Mouse (Mus musculus) forebrain, embryonic 16.5 days (tissue): ENCODE results near the gene Polr2i. TPM values are rescaled to one million over a fixed set of nuclear protein-coding genes. Genes with fewer than 3 reads are reported as not detected.
"Not testable (repeated sequence)": the region's sequence is repeated elsewhere in the genome, so short reads cannot be mapped to it uniquely, and the experiment has no call there.

Source experiments
- ATAC-seq: fragments of 200-750 bp; cut with Nextera tagmentation; 2 replicates; pipeline ENCODE4 v1.8.0; 2017; ENCODE audit warnings: mild to moderate bottlenecking, moderate library complexity
- H3K27ac ChIP-seq: fragments of 300-500 bp; sonication (generic); 2 replicates; pipeline ENCODE4 v1.5.1; 2014; ENCODE audit warnings: low read length, control low read depth
- H3K27me3 ChIP-seq: fragments of 300-500 bp; sonication (generic); replicated peaks from 2 replicates; pipeline ENCODE4 v1.6.1; 2014; ENCODE audit warnings: low read length; ENCODE audit not compliant: control insufficient read depth, insufficient read depth
- H3K36me3 ChIP-seq: fragments of 300-500 bp; sonication (generic); 2 replicates; pipeline ENCODE4 v1.6.1; 2014; ENCODE audit not compliant: control insufficient read depth, insufficient read depth
- H3K4me1 ChIP-seq: fragments of 300-500 bp; sonication (generic); replicated peaks from 2 replicates; pipeline ENCODE4 v1.6.1; 2014; ENCODE audit warnings: low read length; ENCODE audit not compliant: control insufficient read depth, insufficient read depth
- H3K4me2 ChIP-seq: fragments of 300-500 bp; sonication (generic); 2 replicates; pipeline ENCODE4 v1.6.1; 2014; ENCODE audit warnings: mild to moderate bottlenecking, low read length, control low read depth
- H3K4me3 ChIP-seq: fragments of 300-500 bp; sonication (generic); replicated peaks from 2 replicates; pipeline ENCODE4 v1.5.1; 2014; ENCODE audit warnings: mild to moderate bottlenecking, low read length, control low read depth
- H3K9ac ChIP-seq: fragments of 300-500 bp; sonication (generic); replicated peaks from 2 replicates; pipeline ENCODE4 v1.6.1; 2014; ENCODE audit warnings: low read depth, low read length, control low read depth
- H3K9me3 ChIP-seq: fragments of 300-500 bp; sonication (generic); 2 replicates; pipeline ENCODE4 v1.6.1; 2016; ENCODE audit warnings: low read length; ENCODE audit not compliant: control insufficient read depth
- WGBS: fragments of 180-500 bp; shearing (Covaris S2); extraction: QIAGEN DNeasy Blood & Tissue Kit; methylation state at CpG from one replicate; pipeline ENCODE4 v1.1.7; 2014; 5-methylcytosine and 5-hydroxymethylcytosine counted together
- polyA plus RNA-seq: library from polyadenylated mRNA; unstranded; fragments of >200 nt; fragmentation: Nextera tagmentation; extraction: Ambion mirVana; gene quantifications from 2 replicates; pipeline ENCODE4 v1.2.1, GENCODE M21; 2015

The Polr2i gene
- polyA plus RNA-seq = 160 and 165 TPM in 2 replicates

- peak; percentile 96 for ATAC-seq
- Histone ChIP-seq H3K36me3 (peaks cover 2% of the 10 kb centered on the region; the same call in 1 of the 2 replicates), H3K27ac (peak within 1 kb of the TSS; percentile 97), H3K4me3 (peak within 1 kb of the TSS; percentile 55), H3K4me2 (peak within 1 kb of the TSS; percentile 79), H3K27me3 (no peaks in the 10 kb centered on the region), H3K9me3 (no peaks in the 10 kb centered on the region), H3K9ac (peak within 1 kb of the TSS; percentile 66), H3K4me1 (peaks cover 20% of the 10 kb centered on the region)
- WGBS = under 1% methylated on average over 67 of the region's 67 CpGs
These were observed at the start of gene Polr2i, which contains the start of gene Tbcb for GRCm38 (mm10) chr7:30231669-30232454. Gene Polr2i (plus strand): TSS chr7:30231948. Gene Tbcb (minus strand): TSS chr7:30232272.

- H3K27me3 ChIP-seq, H3K27ac ChIP-seq, H3K9ac ChIP-seq, H3K9me3 ChIP-seq, H3K4me1 ChIP-seq, H3K4me3 ChIP-seq, ATAC-seq, H3K4me2 ChIP-seq: not testable (repeated sequence)
- H3K36me3 ChIP-seq = peaks cover 25% of the 10 kb centered on the region
- 64% methylated on average over 7 of the region's 7 CpGs for WGBS
These were observed 48.6 kb upstream of the Polr2i start for GRCm38 (mm10) chr7:30183189-30183588.

- H3K9me3 ChIP-seq = no peaks in the 10 kb centered on the region
- H3K4me1 ChIP-seq = peaks cover 7% of the 10 kb centered on the region
- H3K27ac ChIP-seq = no peak within 1 kb of the TSS
- 0 out of 2 replicates have a peak within 1 kb of the TSS, but pooled peaks have one; percentile 22 for H3K9ac ChIP-seq
- H3K4me2 ChIP-seq = peak within 1 kb of the TSS; percentile 39
- H3K4me3 ChIP-seq = no peak within 1 kb of the TSS
- peak; percentile 26; the same call in 1 of the 2 replicates for ATAC-seq
- under 1% methylated on average over 11 of the region's 11 CpGs for WGBS
- H3K36me3 ChIP-seq = peaks cover 21% of the 10 kb centered on the region
- no peaks in the 10 kb centered on the region for H3K27me3 ChIP-seq
These were observed 47.9 kb upstream of the Polr2i start, which contains the start of gene Cox7a1 for GRCm38 (mm10) chr7:30183879-30184289. Gene Cox7a1 (plus strand): TSS chr7:30184144.

GRCm38 (mm10) chr7:30184641-30185348 is 47.0 kb upstream of the Polr2i start:
- WGBS = 77% methylated on average over 13 of the region's 13 CpGs
- Histone ChIP-seq H3K4me1 (peaks cover 7% of the 10 kb centered on the region), H3K4me3 (no peak overlapping the region), H3K9me3 (no peaks in the 10 kb centered on the region), H3K4me2 (no peak overlapping the region), H3K9ac (no peak overlapping the region), H3K27me3 (no peaks in the 10 kb centered on the region), H3K27ac (no peak overlapping the region), H3K36me3 (peaks cover 23% of the 10 kb centered on the region)
- ATAC-seq = no peak

GRCm38 (mm10) chr7:30188344-30189115 is 43.2 kb upstream of the Polr2i start:
- WGBS = 88% methylated on average over 12 of the region's 12 CpGs
- no peak overlapping the region for H3K9ac ChIP-seq
- no peak for ATAC-seq
- no peak overlapping the region for H3K4me2 ChIP-seq
- no peak overlapping the region for H3K27ac ChIP-seq
- H3K4me1 ChIP-seq = peaks cover 18% of the 10 kb centered on the region
- peaks cover 35% of the 10 kb centered on the region for H3K36me3 ChIP-seq
- H3K9me3 ChIP-seq = no peaks in the 10 kb centered on the region
- H3K4me3 ChIP-seq = no peak overlapping the region
- H3K27me3 ChIP-seq = no peaks in the 10 kb centered on the region

- H3K27me3 ChIP-seq = no peaks in the 10 kb centered on the region
- H3K4me1 ChIP-seq = peaks cover 15% of the 10 kb centered on the region
- no peak overlapping the region for H3K27ac ChIP-seq
- ATAC-seq = no peak
- H3K4me3 ChIP-seq = no peak overlapping the region
- no peaks in the 10 kb centered on the region for H3K9me3 ChIP-seq
- WGBS = 87% methylated on average over 4 of the region's 4 CpGs
- no peak overlapping the region for H3K4me2 ChIP-seq
- no peak overlapping the region for H3K9ac ChIP-seq
- H3K36me3 ChIP-seq = peaks cover 35% of the 10 kb centered on the region
These were observed 42.6 kb upstream of the Polr2i start for GRCm38 (mm10) chr7:30189116-30189491.

- Histone ChIP-seq H3K4me2 (no peak overlapping the region), H3K9me3 (no peaks in the 10 kb centered on the region), H3K27me3 (no peaks in the 10 kb centered on the region), H3K4me3 (no peak overlapping the region), H3K9ac (no peak overlapping the region), H3K4me1 (peaks cover 14% of the 10 kb centered on the region), H3K36me3 (peaks cover 27% of the 10 kb centered on the region), H3K27ac (no peak overlapping the region)
- no peak for ATAC-seq
- WGBS = 93% methylated on average over 12 of the region's 12 CpGs
These were observed 39.7 kb upstream of the Polr2i start for GRCm38 (mm10) chr7:30192088-30192487.

- Histone ChIP-seq H3K4me3 (peak overlapping the region; percentile 83), H3K9me3 (no peaks in the 10 kb centered on the region), H3K9ac (peak overlapping the region; percentile 77), H3K36me3 (peaks cover 19% of the 10 kb centered on the region), H3K4me2 (peak overlapping the region; percentile 68), H3K27ac (no peak overlapping the region), H3K27me3 (no peaks in the 10 kb centered on the region), H3K4me1 (peaks cover 14% of the 10 kb centered on the region)
- ATAC-seq = no peak
- WGBS = 15% methylated on average over 9 of the region's 9 CpGs
These were observed 38.7 kb upstream of the Polr2i start for GRCm38 (mm10) chr7:30193013-30193412.
